Mouse (Mus musculus) adrenal gland, adult 8-10 months (tissue): ENCODE data around the gene Gli3. TPM values are rescaled to one million over a fixed set of nuclear protein-coding genes. Genes with fewer than 3 reads are reported as not detected.

Experiments used
- DNase-seq: peaks from one replicate; pipeline ENCODE4 v3.0.0; 2022
- total RNA-seq, 4 experiments: library from RNA; stranded (reverse); gene quantifications; 2 replicates each; pipeline ENCODE4 v1.2.4; 2022

Gene Gli3
- total RNA-seq, 4 experiments from 2014 or later: 4.4 to 7.1 (median 5.9) TPM

DNA sequence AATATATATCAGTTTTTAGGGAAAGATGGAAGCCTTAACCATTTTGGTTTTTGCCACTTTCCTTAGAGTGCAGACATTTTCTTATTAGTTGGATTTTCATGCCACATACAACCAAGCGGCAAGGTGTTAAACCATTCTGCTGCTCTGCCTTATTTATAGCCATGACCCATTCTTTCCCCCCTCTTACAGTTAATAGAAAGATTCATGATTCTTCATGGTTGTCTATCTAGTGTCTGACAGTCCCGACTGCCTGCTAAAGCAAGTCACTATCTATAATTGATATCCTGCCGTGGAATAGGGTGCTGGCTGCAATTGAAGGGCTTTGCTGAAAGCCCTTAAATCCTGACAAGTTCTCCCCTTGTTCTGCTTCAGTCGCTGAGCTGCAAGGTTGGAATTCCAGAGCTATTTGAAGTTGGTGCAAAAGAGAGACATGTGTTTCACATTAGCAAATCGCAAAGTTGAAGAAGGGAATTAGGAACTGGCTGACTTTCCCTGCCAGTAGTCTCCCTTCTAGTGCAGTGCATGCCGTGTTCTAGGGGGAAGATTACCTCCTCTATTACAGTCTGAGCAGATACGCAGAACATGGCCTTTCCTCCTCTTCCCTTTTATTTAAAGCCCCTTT lies 201.7 kb downstream of the Gli3 start:
- DNase-seq: no peak

GRCm38 (mm10) chr13:15665514-15665913 lies 202.5 kb downstream of the Gli3 start:
- DNase-seq: no peak

DNA sequence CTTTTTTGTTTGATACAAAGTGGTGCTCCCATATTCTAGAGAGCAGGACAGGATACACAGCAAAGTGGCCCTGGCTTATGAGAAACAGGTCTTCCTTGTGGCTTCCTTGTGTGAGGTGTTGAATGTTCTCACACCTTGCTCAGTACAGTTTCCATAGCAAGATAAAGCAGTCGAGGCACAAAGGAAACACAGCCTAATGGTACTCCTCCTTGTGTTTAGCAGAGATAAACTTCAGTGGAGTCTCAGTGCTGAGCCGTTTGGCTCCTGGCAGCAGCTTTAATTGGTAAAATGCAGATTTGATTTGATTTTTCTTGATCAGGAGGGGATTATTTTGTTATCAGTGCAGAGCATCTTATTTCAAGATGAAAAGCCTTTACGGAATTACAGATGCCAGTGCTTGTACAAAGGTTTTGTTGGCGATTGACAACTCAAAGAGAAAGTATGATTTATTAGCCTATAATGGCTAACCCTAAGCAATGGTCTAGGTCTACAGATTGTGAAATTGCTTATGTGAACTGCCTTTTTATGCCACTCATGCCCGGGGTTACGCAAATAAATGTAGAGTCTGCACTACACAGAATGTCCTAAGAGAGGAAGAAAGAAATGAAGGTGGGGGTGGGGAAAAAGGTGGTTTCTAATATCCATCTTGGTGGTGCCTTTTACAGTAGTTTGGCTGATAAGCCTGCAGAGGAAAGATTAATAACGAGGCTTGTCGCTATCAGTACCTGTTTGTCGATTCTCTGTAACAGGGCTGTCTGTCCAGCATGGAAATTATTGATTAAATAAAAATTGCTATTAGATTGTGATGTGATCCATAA lies 207.3 kb downstream of the Gli3 start:
- no peak for DNase-seq

GRCm38 (mm10) chr13:15670962-15671313 lies 207.9 kb downstream of the Gli3 start:
- no peak for DNase-seq

DNA sequence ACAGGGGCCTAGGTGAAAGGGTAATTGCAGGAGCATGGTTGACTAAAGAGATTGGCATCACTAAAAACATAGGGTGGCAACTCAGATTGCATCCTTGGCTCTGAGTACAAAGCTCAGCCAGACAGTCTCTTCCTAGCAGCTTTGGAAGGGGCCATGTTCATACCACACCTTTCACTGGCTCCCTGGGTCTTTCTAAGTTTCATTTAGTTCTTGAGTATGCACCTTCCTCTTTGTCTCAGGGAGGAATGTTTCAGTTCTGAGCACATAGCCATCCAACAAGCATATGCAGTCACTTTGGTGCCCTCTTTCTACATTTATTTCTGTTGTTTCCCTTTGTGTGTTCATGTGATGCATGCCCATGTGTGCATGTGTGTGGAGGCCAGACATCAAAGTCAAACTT lies 212.4 kb downstream of the Gli3 start:
- DNase-seq: no peak

DNA sequence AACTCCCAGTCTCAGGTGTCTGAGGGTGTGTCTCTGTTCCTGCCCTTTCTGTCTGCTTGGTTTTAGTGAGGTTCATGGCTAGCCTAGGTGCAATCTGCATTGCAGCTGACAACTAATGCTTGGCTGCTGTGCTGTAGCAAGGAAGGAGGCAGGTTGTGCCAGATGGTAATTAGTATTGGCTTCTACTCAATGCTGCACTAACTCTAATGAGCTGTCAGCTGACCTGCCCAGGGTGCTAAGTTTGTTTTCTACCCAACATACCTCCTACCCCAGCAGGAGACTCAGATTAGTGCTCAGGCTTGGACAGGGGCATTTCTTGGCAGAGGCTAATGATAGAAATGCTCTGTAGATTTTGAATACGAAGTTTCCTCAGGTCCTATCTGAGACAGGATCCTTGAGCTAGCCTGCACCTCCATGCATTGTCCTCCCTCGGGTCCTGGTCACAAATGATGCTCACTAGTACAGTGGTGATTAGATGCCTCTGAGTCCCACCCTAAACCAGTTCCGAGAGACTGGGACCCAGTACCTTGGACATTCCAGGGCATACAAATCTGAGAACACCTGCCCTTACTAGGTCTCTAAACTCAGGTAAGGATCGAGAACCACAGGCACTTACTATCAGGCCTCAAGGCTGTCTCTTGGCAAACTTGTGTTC lies 214.2 kb downstream of the Gli3 start:
- no peak for DNase-seq

DNA sequence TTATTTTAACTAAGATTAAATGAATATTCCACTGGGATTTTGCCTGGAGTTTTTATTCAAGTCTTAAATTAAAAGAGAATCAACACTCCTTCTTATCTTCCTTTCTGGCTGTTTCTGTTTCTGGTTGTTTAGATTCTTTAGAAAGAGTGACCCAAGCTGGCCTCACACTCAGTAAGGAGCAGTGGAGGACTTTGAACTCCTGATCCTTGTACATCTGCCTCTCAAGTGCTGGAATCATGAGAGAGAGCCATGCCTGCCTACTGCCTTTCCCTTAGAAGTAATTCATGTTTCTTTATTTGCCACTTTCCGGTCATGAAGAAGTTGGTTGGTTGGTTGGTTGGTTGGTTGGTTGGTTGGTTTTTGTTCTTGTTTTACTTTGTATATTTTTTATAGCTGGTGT lies 218.5 kb downstream of the Gli3 start:
- DNase-seq: no peak

DNA sequence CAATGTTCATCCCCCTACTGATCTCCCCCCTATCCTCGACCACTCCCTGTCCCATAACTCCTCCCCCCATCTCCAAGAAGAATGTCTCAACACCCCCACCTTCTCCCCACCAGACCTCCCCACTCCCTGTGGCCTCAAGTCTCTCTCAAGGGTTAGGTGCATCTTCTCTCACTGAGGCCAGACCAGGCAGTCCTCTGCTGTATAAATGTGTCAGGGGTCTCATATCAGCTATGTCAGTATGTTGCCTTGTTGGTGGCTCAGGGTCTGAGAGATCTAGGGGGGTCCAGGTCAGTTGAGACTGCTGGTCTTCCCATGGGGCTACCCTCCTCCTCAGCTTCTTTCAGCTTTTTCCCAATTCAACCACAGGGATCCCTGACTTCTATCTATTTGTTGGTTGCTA lies 220.0 kb downstream of the Gli3 start:
- DNase-seq: no peak

DNA sequence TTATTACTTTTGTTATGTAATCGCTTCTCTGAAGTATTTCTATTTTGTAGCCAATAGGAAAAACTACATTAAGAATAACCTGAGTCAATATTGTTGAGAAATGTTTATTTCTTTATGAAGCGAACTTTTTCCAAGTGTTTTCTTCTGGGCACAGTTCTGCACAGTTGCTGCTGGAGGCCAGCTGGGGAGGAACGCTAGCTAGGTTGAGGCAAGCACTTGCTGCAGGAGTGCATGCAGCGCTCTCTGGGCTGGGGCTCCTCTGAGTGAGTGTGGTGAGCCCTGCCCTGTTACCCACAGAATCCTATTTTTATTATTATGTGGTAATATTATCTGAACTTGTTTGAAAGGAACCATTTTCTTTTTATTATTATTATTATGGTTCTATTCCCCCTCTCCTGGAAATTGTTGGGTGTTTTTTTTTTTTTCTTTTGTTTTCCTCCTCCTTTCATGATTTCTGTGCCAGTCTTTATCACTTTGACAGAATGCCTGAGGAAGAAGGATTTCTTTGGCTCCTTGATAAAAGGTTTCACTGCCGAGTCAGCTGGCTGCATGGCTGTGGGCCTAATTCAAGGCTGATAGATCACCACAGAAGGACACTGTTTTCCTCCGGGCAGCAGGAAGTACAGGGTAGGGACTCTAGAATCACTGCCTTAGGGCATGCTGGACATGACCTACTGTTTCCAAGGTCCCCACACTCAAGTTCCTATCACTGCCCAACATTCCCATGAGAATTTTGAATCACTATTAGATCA lies 225.2 kb downstream of the Gli3 start:
- peak; percentile 10 for DNase-seq

DNA sequence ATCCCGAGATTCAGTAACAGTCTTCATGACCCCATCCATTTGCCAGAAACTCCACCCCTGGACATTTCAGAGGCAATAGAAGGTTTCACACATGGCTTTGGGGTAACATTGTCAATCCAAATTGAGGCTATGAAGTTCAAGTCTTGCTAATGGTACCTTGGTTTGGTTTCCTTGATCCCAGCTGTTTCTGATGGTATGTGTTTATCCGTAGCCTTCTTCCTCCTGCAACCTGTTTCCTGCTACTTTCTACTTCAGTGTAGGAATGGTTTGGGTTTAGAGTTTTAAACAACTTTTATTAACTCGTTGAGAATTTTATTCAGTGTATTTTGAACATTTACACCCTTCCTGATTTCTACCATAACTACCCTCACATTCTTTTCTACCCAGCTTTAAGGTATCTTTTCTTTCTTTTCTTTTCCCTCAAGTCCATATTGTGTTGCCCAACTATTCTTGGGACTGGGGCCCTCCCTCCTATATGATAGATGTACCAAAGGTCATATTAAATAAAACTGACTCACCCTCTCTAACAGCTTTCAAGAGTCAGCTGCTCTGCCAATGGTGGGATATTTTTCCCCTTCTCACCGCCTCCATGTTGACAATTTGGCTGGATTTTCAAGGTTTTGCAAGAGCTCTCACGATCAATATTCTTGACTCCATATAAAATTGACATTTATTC lies 225.9 kb downstream of the Gli3 start:
- no peak for DNase-seq

DNA sequence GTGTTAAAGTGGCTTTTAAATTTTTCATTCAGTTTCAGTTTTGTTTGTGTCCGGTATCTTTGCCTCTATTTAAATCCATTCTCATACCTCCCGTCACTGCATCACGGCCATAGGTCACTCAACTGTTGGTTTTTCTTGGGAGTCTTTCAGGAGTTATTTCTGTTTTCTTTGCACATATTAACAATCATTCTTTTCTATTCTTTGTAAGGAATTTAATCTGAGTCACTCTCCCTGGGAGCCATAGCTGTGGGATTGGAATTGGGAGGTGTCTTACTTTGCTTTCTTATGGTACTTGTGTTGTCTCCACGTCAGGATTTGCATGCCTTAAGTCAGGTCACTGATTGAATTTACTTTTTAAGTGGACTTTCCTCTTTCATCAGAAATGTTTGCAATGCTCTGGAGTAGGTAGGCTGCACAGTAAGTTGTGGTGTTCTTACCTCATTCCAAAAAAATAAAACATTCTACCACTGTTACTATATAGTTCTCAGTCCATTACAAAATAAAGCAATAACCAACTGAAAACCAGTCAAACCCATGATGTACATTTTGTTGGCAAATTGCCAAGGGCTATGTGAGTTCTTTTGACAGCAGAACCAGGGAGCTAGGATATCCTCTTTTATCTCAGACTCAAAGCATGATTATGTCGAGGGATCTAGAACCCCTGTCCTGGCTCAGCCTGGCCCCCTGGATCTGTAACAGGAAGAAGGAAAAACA lies 228.9 kb downstream of the Gli3 start:
- no peak for DNase-seq

DNA sequence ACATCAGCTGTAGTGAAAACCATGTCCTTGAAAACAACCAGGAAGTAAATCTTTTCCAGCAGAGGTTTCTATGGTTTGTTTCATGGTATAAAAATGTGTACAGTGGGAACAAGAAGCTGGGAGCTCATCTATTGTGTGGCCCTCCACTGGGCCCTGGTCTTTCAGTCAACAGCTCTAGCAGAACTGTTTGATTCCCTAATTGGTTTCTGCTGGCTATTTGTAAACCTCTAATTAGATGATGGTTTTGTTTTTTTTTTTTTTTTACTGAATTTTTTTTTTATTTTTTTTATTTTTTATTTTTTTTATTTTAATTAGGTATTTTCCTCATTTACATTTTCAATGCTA lies 229.4 kb downstream of the Gli3 start:
- no peak for DNase-seq

DNA sequence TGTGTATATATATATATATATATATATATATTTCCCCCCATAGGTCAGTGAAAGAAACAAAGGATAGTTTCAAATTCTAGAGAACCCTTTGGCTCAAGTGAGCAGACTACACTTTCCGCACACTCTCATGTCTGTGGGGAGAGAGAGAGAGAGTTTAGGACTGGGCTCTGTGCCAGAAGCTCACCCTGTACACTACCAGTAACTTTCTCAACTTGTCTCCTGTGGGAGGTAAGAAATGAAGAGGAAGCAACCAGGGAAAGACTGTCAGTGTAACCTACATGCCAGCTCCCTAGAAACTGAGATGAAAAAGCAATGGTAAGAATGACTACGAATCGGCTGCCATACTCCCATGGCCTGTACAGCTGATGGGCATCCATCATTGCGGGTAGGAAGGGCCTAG lies 235.2 kb downstream of the Gli3 start:
- DNase-seq: no peak

DNA sequence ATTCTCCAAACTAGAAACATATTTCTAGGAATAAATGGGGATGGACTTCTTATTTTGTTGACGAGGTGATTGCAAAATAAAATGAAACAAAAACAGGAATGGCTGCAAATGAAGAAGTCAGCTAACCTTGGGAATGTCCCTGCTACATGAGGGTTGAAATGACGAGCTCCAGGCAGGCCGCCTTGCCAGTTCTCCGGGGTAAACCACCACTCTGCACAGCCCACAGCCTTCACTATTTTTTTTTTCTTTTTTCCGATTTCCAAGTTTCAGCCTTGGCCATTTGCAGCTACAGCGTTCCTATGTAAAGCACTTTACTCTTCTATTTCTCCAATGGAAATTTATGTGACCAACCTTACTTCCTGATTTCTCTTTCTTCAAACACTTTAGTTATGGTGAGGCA lies 236.1 kb downstream of the Gli3 start:
- no peak for DNase-seq

DNA sequence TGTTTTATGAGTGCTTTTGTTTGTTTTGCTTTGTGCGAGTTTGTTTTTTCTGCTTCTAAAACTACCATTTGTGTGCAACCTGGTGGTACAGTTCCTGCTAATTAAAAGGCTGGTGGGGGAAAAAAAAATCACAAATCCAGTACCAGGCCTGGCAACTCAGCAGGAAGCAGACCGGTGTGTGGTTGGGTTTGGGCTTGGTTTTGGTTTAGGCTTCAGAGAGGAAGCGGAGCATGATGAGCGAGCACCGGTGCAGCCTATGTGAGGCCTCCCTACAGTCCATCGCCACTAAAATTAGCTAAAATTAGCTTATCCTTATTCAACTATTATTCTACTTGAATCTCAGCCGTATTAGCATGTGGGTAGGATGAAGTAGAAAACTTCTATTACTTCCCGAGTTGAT lies 241.6 kb downstream of the Gli3 start:
- no peak for DNase-seq

- peak; percentile 59 for DNase-seq
Measured at GRCm38 (mm10) chr13:15707481-15707881, 244.4 kb downstream of the Gli3 start.

DNA sequence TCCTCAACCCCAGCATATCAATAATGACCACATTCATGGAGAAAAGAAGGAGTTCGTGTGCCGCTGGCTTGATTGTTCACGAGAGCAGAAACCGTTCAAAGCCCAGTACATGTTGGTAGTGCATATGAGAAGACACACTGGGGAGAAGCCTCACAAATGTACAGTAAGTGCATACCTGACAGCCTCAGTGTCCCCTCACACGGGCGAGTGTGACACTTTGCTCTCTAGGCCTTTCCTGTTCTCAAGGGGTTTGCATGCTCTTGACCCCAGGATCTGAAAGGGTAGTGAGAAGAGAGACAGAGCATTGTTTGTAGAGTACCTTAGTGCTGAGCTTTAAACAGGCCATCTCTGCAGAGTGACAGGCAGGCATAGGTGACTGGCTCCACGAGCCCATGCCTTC lies 250.5 kb downstream of the Gli3 start:
- DNase-seq: no peak

- no peak for DNase-seq
Measured at GRCm38 (mm10) chr13:15714331-15714725, 251.3 kb downstream of the Gli3 start.

DNA sequence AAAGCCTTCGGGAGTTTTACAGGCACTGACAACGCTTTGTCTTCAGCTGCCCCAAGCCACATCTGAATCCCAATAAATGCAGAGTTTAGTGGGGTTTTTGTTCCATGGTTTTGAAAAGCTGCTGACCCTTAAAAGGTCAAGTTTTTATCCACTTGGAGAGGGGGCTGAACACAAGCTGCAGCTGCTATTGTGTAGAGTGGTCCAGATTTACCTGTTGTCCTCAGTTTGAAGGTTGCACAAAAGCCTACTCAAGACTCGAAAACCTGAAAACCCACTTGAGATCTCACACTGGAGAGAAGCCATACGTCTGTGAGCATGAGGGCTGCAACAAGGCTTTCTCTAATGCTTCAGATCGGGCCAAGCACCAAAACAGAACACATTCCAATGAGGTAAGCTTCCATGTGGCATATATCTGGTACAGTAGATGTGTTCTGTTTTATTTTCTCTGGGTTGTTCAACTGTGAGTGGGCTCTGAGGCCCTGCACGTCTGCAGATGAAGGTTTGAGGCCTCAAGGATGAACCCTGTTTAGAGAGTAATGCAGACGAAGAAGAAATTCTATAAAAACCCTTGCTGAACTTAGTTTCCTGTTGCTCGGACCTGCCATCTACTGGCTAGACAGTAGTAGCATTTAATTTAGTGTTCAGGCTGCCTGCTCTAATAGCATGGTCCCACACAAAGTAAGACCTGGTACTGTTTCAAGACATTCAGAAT lies 251.8 kb downstream of the Gli3 start:
- no peak for DNase-seq

DNA sequence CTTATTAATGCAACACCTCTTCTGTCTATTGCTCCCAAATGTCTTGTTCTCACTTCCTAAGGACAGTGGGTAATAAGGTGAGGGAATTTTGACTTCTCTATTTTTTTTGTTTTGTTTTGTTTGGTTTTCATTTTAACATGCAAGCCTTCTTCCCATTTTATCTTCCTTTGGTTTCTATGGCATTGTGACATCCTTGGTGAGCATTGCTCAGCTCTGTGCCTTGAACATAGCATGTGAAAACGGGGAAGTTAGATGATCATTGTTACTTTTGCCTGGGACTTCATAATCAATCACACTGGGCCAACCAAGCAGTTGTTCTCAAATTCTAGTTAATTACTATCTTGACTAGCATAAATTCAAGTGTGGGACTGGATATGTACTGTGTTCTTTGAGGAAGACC lies 258.4 kb downstream of the Gli3 start:
- no peak for DNase-seq

GRCm38 (mm10) chr13:15722766-15723379 lies 259.8 kb downstream of the Gli3 start:
- no peak for DNase-seq
